Mouse (Mus musculus) embryo, embryonic 10.5 days (tissue): Measurements from ENCODE around the gene Map10.

ENCODE experiments used
- DNase-seq: peaks from one replicate; pipeline ENCODE4 v3.0.0-alpha.2; 2015; ENCODE audit warnings: low spot score

Map10 gene

DNA sequence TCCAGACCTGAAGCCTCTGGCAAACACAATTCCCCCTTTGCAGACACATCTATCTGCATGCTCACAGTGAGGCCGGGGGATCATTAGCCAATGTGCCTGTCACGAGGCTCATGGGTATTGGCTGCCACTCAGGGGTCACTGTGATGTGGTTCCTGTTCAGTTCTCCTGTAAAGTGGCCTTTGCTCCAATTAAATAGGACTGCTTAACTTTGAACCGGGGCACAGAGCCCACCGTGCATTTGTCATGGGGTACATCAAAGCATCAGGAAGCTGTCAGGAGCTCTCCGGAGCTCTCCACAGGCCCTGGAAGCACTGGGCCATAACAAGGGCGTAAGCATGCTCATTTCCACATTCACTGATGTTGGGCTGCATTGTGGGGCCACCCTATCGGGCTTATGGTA, 47.0 kb downstream of the Map10 start:
- peak; percentile 19 for DNase-seq

DNA sequence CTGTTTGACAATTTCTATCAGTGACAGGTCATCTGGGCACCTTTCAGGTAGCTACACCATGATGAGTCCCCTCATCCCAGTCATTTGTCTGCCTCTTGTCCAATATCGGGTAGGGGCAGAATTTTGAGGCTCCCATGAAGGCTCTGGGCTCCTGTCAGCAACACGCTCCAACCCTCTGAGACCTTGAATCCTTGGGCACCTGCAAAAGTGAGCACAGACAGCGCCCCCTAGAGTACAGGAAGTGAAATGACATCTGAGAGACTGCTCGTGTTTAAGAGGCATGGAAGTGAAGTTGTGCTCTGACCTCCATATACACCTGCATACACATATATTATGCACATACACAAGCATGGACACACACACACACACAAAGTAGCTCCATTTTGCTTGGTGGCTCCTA, 49.3 kb downstream of the Map10 start:
- DNase-seq: no peak

DNA sequence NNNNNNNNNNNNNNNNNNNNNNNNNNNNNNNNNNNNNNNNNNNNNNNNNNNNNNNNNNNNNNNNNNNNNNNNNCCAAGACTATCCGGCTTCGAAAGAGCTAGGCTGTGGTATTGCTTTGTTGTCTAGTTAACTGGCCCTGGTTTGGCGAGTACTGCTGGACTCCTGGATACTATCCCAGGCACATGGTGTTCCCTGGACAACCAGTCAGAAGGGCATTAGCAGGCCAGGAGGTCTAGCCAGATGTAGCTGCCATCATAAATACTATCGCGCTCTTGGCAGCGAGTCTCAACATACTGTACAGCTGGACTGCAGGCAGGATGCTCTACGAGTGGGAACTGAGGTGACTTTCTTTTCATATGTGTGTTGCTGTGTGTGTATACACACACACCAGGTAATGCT, 53.1 kb downstream of the Map10 start:
- DNase-seq: no peak
